Mouse (Mus musculus) heart, adult 2 months (tissue): ENCODE measurements at regions not wholly inside any gene's neighbourhood (a gene's known extent, or its start where the extent isn't known, plus 50 kb on each side); places are given as distances from the start of the nearest gene placed in this dataset.

Experiments
- DNase-seq, 2 experiments: peaks; one replicate each; pipeline ENCODE4 v3.0.0; 2021
- H3K27ac ChIP-seq: fragments of 200-600 bp; 2 replicates; pipeline ENCODE4 v1.8.1; 2022
- H3K27me3 ChIP-seq: fragments of 200-500 bp; 2 replicates; pipeline ENCODE4 v1.6.1; 2012; ENCODE audit warnings: mild to moderate bottlenecking, low read length, inconsistent platforms, mixed read lengths; ENCODE audit not compliant: control insufficient read depth, insufficient read depth
- H3K36me3 ChIP-seq: fragments of 200-500 bp; 2 replicates; pipeline ENCODE4 v1.6.1; 2012; ENCODE audit warnings: low read length, inconsistent platforms; ENCODE audit not compliant: control insufficient read depth, insufficient read depth
- H3K4me1 ChIP-seq: fragments of 200-500 bp; 2 replicates; pipeline ENCODE4 v1.6.1; 2011; ENCODE audit warnings: low read length; ENCODE audit not compliant: control insufficient read depth, insufficient read depth
- H3K4me3 ChIP-seq: fragments of 200-600 bp; 2 replicates; pipeline ENCODE4 v1.8.1; 2022
- H3K79me2 ChIP-seq: fragments of 200-500 bp; replicated peaks from 2 replicates; pipeline ENCODE4 v1.6.1; 2012; ENCODE audit warnings: mild to moderate bottlenecking, inconsistent platforms, low read length, moderate library complexity, mixed read lengths; ENCODE audit not compliant: control insufficient read depth, insufficient read depth
- H3K9ac ChIP-seq: fragments of 200-500 bp; 2 replicates; pipeline ENCODE4 v1.6.1; 2012; ENCODE audit warnings: low read depth, mild to moderate bottlenecking, control low read depth, inconsistent platforms, low read length, mixed read lengths
- CTCF ChIP-seq: fragments of 200-600 bp; IDR thresholded peaks from 2 replicates; pipeline ENCODE4 v1.8.1; 2022; ENCODE audit warnings: antibody characterized with exemption, mild to moderate bottlenecking, moderate library complexity
- EP300 ChIP-seq: fragments of 200-500 bp; IDR thresholded peaks from 2 replicates; pipeline ENCODE4 v1.6.1; 2011; ENCODE audit warnings: low read depth, low read length, control low read depth; ENCODE audit not compliant: insufficient read depth
- POLR2A ChIP-seq: fragments of 200-500 bp; IDR thresholded peaks from 2 replicates; pipeline ENCODE4 v1.6.1; 2011; ENCODE audit warnings: mild to moderate bottlenecking, low read depth, low read length, control low read depth; ENCODE audit not compliant: insufficient read depth
- WGBS: fragments of 180-500 bp; shearing (Covaris S2); methylation state at CpG from one replicate; pipeline ENCODE4 v1.1.7; 2018; 5-methylcytosine and 5-hydroxymethylcytosine counted together
- intact Hi-C: fragments of 180-260 bp; cut with DNase I; formaldehyde crosslinking; loops from one replicate; pipeline ENCODE4 v1.15.1; 2025

- H3K36me3 ChIP-seq = no peaks in the 10 kb centered on the region
- no peak overlapping the region for H3K27ac ChIP-seq
- H3K4me3 ChIP-seq = no peak overlapping the region
- H3K79me2 ChIP-seq = no peaks in the 10 kb centered on the region
- no peaks in the 10 kb centered on the region for H3K27me3 ChIP-seq
- no peak overlapping the region for H3K9ac ChIP-seq
- intact Hi-C loops = no loop called here
- 34% methylated on average over 4 of the region's 4 CpGs for WGBS
- no peaks in the 10 kb centered on the region for H3K4me1 ChIP-seq
- DNase-seq = no peak
- TF ChIP-seq CTCF (no peak), EP300 (no peak), POLR2A (no peak)
These were observed 278.7 kb downstream of the Cenpw start for GRCm38 (mm10) chr10:29921658-29922057.

GRCm38 (mm10) chr10:29897780-29898363 lies 302.5 kb downstream of the Cenpw start:
- H3K4me1 ChIP-seq = no peaks in the 10 kb centered on the region
- no peak for DNase-seq
- H3K27me3 ChIP-seq = no peaks in the 10 kb centered on the region
- no peak overlapping the region for H3K9ac ChIP-seq
- WGBS = 65% methylated on average over 1 of the region's 1 CpGs
- no peak for TF ChIP-seq CTCF
- no peak for TF ChIP-seq EP300
- no peak for TF ChIP-seq POLR2A
- no peak overlapping the region for H3K27ac ChIP-seq
- H3K36me3 ChIP-seq = no peaks in the 10 kb centered on the region
- no peak overlapping the region for H3K4me3 ChIP-seq
- intact Hi-C loops = no loop called here
- H3K79me2 ChIP-seq = no peaks in the 10 kb centered on the region

- H3K36me3 ChIP-seq = no peaks in the 10 kb centered on the region
- no peak overlapping the region for H3K4me3 ChIP-seq
- no peaks in the 10 kb centered on the region for H3K79me2 ChIP-seq
- H3K27me3 ChIP-seq = no peaks in the 10 kb centered on the region
- H3K27ac ChIP-seq = no peak overlapping the region
- intact Hi-C loops = no loop called here
- H3K9ac ChIP-seq = no peak overlapping the region
- DNase-seq = no peak
- H3K4me1 ChIP-seq = no peaks in the 10 kb centered on the region
- TF ChIP-seq CTCF (no peak), EP300 (no peak)
These were observed 328.9 kb upstream of the Rspo3 start for GRCm38 (mm10) chr10:29864566-29864965.

- H3K27ac ChIP-seq = no peak overlapping the region
- TF ChIP-seq EP300 (no peak), CTCF (no peak), POLR2A (no peak)
- 11% methylated on average over 2 of the region's 2 CpGs for WGBS
These were observed 320.2 kb upstream of the Rspo3 start for GRCm38 (mm10) chr10:29855749-29856313.

GRCm38 (mm10) chr10:29852516-29852915 lies 316.8 kb upstream of the Rspo3 start:
- intact Hi-C loops = no loop called here
- H3K27ac ChIP-seq = no peak overlapping the region
- TF ChIP-seq CTCF (no peak), EP300 (no peak), POLR2A (no peak)
- no peaks in the 10 kb centered on the region for H3K36me3 ChIP-seq
- H3K79me2 ChIP-seq = no peaks in the 10 kb centered on the region
- WGBS = 70% methylated on average over 2 of the region's 2 CpGs
- no peaks in the 10 kb centered on the region for H3K27me3 ChIP-seq
- DNase-seq = no peak
- no peak overlapping the region for H3K4me3 ChIP-seq
- no peak overlapping the region for H3K9ac ChIP-seq
- H3K4me1 ChIP-seq = no peaks in the 10 kb centered on the region

More at GRCm38 (mm10) chr10:29855749-29856313, 320.2 kb upstream of the Rspo3 start:
- no peak overlapping the region for H3K4me3 ChIP-seq
- intact Hi-C loops = no loop called here
- H3K27me3 ChIP-seq = no peaks in the 10 kb centered on the region
- H3K79me2 ChIP-seq = no peaks in the 10 kb centered on the region
- DNase-seq = no peak
- no peaks in the 10 kb centered on the region for H3K4me1 ChIP-seq
- H3K9ac ChIP-seq = no peak overlapping the region
- H3K36me3 ChIP-seq = no peaks in the 10 kb centered on the region

GRCm38 (mm10) chr10:29824939-29825658 lies 289.4 kb upstream of the Rspo3 start:
- H3K79me2 ChIP-seq = no peaks in the 10 kb centered on the region
- no peak overlapping the region for H3K9ac ChIP-seq
- no peak for DNase-seq
- no peak overlapping the region for H3K27ac ChIP-seq
- no peaks in the 10 kb centered on the region for H3K4me1 ChIP-seq
- TF ChIP-seq EP300 (no peak), CTCF (no peak), POLR2A (no peak)
- WGBS = 65% methylated on average over 5 of the region's 5 CpGs
- no peak overlapping the region for H3K4me3 ChIP-seq
- intact Hi-C loops = no loop called here
- no peaks in the 10 kb centered on the region for H3K36me3 ChIP-seq
- no peaks in the 10 kb centered on the region for H3K27me3 ChIP-seq
